Mouse (Mus musculus) heart, embryonic 13.5 days (tissue): ENCODE results near the gene Nphs1. TPM values are rescaled to one million over a fixed set of nuclear protein-coding genes. Genes with fewer than 3 reads are reported as not detected.

Experiments
- ATAC-seq: fragments of 200-750 bp; cut with Nextera tagmentation; 2 replicates; pipeline ENCODE4 v1.8.0; 2017; ENCODE audit warnings: moderate TSS enrichment; ENCODE audit not compliant: insufficient number of reproducible peaks, low FRiP score, low TSS enrichment; ENCODE audit errors: extremely low read depth
- H3K27ac ChIP-seq: fragments of 300-500 bp; sonication (generic); replicated peaks from 2 replicates; pipeline ENCODE4 v1.5.1; 2015; ENCODE audit warnings: moderate library complexity, mild to moderate bottlenecking, inconsistent platforms
- H3K27me3 ChIP-seq: fragments of 300-500 bp; sonication (generic); replicated peaks from 2 replicates; pipeline ENCODE4 v1.6.1; 2015; ENCODE audit warnings: mild to moderate bottlenecking, inconsistent platforms
- H3K36me3 ChIP-seq: fragments of 300-500 bp; sonication (generic); 2 replicates; pipeline ENCODE4 v1.6.1; 2015; ENCODE audit warnings: mild to moderate bottlenecking, inconsistent platforms
- H3K4me1 ChIP-seq: fragments of 300-500 bp; sonication (generic); 2 replicates; pipeline ENCODE4 v1.6.1; 2015; ENCODE audit warnings: inconsistent platforms
- H3K4me2 ChIP-seq: fragments of 300-500 bp; sonication (generic); 2 replicates; pipeline ENCODE4 v1.6.1; 2015; ENCODE audit warnings: inconsistent platforms, mild to moderate bottlenecking, moderate library complexity
- H3K4me3 ChIP-seq: fragments of 300-500 bp; sonication (generic); 2 replicates; pipeline ENCODE4 v1.5.1; 2015; ENCODE audit warnings: moderate library complexity, mild to moderate bottlenecking, inconsistent platforms
- H3K9ac ChIP-seq: fragments of 300-500 bp; sonication (generic); 2 replicates; pipeline ENCODE4 v1.6.1; 2015; ENCODE audit warnings: inconsistent platforms, mild to moderate bottlenecking, moderate library complexity
- H3K9me3 ChIP-seq: fragments of 300-500 bp; sonication (generic); 2 replicates; pipeline ENCODE4 v1.6.1; 2016; ENCODE audit warnings: inconsistent platforms
- WGBS: fragments of 180-500 bp; shearing (Covaris S2); methylation state at CpG from one replicate; pipeline ENCODE4 v1.1.7; 2015; ENCODE audit warnings: mixed read lengths; 5-methylcytosine and 5-hydroxymethylcytosine counted together
- polyA plus RNA-seq: library from polyadenylated mRNA; unstranded; fragments of >200 nt; fragmentation: Nextera tagmentation; extraction: Ambion mirVana; gene quantifications from 2 replicates; pipeline ENCODE4 v1.2.1, GENCODE M21; 2015

The Nphs1 gene
- polyA plus RNA-seq, 1 experiment from 2014 or later: 0.12 TPM

DNA sequence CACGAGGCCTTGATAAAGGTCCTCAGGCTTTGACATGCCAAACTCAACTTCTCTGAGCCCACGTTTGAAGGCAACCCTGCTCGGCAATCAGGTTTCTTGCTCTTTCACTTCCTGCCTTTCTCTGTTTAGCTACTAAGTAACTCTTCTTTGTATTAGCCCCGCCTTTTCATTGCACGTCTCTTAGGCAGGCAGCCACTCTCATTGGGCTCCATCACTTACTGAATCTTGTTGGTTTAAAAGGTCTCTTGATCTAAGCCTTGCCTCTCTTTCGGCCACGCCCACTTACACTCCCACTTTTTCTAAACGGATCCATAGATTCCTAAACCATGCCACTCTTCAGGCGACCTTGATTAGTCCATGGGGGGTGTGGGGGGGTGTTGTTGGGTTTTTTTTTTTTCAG lies 14.4 kb upstream of the Nphs1 start:
- H3K36me3 ChIP-seq: no peaks in the 10 kb centered on the region
- H3K4me3 ChIP-seq: peak overlapping the region; percentile 66; the same call in 1 of the 2 replicates
- peak overlapping the region; percentile 84 for H3K4me2 ChIP-seq
- 17% methylated on average over 9 of the region's 9 CpGs for WGBS
- no peaks in the 10 kb centered on the region for H3K9me3 ChIP-seq
- H3K27me3 ChIP-seq: peaks cover 75% of the 10 kb centered on the region
- H3K4me1 ChIP-seq: peaks cover 17% of the 10 kb centered on the region
- no peak overlapping the region for H3K27ac ChIP-seq
- no peak for ATAC-seq
- no peak overlapping the region for H3K9ac ChIP-seq

DNA sequence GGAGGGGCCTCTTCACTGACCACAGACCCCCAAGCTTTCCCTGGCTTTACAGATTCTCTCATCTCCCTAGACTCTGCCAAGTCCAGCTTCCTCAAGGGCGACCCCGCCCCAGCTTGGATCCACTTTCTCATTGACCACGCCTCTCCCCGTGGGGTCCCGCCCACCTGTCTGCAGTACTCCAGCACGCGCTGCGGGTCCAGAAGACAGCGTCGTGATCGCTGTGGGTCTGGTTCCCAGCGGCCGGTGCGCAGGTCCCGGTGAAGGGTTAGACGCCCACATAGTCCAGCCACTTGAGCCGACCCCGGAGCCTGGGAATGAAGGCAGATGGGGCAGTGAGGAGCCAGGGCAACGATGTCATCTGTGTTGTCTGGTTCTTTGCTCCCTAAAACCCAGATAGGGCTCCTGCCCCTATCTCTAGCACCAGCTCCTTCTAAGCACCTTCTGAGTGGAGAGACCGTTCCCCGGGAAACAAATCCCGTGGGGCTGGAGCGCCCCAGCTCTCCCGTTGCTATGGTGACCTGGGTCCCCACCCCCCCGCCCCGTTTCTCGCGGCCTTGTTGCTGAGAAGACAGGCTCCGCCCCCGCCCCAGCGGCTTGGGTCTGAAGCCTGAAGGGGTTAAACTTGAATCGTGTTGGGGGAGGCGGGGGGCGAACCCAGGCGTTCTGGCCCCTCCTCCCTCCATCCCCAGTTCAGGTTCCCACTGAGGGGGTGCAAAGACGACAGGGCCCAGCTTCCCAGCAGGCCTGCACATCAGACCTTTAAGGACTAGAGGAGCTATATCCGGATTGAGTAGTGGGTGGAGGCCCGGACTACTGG lies 13.8 kb upstream of the Nphs1 start:
- peak overlapping the region; percentile 80 for H3K9ac ChIP-seq
- peaks cover 69% of the 10 kb centered on the region for H3K27me3 ChIP-seq
- H3K4me1 ChIP-seq: peaks cover 17% of the 10 kb centered on the region
- peak overlapping the region; percentile 84 for H3K4me2 ChIP-seq
- H3K36me3 ChIP-seq: no peaks in the 10 kb centered on the region
- under 1% methylated on average over 38 of the region's 38 CpGs for WGBS
- H3K4me3 ChIP-seq: peak overlapping the region; percentile 66
- no peaks in the 10 kb centered on the region for H3K9me3 ChIP-seq
- ATAC-seq: no peak
- no peak overlapping the region for H3K27ac ChIP-seq

DNA sequence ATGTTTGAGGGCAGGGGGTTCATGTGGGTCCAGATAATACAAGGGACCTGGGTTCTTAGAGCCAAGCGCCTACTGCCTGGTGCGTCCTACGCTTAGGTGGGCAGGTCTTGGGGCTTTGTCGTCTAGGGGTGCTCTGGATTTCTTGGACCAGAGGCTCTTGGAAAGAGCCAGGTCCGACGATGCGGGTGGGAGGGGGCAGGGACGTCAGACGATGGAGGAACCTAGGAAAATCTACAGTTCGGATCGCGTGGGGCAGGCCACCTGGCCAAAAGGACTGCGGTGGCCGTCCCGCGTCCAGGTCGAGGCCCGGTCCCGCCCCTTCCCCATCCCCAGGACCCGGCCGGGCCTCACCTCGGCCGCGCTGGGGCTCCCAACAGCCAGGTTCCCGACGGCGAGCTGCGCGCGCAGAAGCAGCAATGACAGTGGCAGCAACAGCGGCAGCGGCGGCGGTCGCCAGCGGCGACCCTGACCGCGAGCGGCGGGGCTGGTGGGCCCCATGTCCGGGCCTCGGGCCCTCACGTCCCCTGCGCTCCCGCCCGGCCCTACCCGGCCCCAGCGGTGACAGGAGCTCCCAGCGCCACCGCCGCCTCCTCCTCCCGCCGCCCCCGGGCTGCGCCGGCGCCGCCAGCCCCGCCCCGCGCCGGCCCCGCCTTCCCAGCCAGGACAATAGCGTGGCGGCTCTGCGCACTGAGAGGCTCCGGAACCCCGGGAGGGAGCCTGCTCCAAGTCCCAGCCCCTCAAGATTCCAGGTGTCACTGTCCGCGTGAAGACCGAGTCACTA lies 13.0 kb upstream of the Nphs1 start, which contains the start of gene Aplp1:
Aplp1 (minus strand) TSS at position 565 of the 781 bp plus-strand sequence.
- Histone ChIP-seq H3K9ac (peak within 1 kb of the TSS; percentile 80), H3K27me3 (peaks cover 69% of the 10 kb centered on the region), H3K4me1 (peaks cover 17% of the 10 kb centered on the region), H3K36me3 (no peaks in the 10 kb centered on the region), H3K4me2 (peak within 1 kb of the TSS; percentile 84), H3K9me3 (no peaks in the 10 kb centered on the region), H3K4me3 (peak within 1 kb of the TSS; percentile 66), H3K27ac (peak within 1 kb of the TSS; percentile 10; the same call in 1 of the 2 replicates)
- ATAC-seq: peak; percentile 41; the same call in 1 of the 2 replicates
- WGBS: 0% methylated on average over 62 of the region's 72 CpGs

DNA sequence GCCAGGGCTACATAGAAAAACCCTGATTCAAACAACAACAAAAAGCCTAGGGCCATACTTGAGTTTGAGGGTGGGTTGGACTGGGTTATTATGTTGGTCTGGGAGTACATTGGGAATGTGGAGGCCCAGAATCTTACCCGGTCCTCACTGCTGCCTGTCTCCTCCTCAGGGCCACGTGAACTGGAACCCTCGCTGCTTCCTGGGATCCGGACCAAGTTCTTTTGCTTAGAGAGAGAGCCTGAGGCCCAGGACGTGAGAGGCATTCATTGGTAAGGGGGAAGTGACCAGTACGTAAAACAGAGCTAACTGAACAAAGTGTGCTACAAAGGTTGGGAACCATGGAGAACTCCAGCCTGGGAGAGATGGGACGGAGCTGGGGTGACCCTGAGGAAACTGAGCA lies 7.9 kb upstream of the Nphs1 start:
- peaks cover 7% of the 10 kb centered on the region for H3K4me1 ChIP-seq
- no peaks in the 10 kb centered on the region for H3K36me3 ChIP-seq
- H3K27ac ChIP-seq: no peak overlapping the region
- no peak overlapping the region for H3K4me3 ChIP-seq
- 63% methylated on average over 7 of the region's 7 CpGs for WGBS
- no peak overlapping the region for H3K9ac ChIP-seq
- H3K4me2 ChIP-seq: no peak overlapping the region
- no peak for ATAC-seq
- H3K9me3 ChIP-seq: no peaks in the 10 kb centered on the region
- peaks cover 74% of the 10 kb centered on the region for H3K27me3 ChIP-seq

DNA sequence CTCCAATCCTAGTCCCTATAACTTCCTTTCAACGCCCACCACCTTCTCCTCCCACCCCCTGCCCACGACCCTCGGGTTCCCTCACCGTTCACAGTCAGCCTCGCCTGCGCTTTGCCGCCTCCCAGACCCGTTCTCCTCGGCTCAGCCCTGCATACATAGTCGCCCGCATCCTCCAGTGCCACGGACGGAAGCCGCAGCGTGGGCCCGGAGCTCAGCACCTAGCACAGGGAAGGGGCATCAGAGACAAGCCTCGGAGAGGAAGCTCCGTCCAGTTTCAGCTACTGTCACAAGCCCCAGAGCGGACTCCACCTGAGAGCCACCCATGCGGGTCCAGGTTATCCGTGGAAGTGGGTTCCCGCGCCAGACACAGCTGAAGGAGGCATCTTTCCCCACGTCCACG lies 4.8 kb upstream of the Nphs1 start:
- Histone ChIP-seq H3K36me3 (no peaks in the 10 kb centered on the region), H3K27ac (no peak overlapping the region), H3K4me2 (peak overlapping the region; percentile 39; the same call in 1 of the 2 replicates), H3K9ac (no peak overlapping the region), H3K4me3 (no peak overlapping the region), H3K4me1 (peaks cover 17% of the 10 kb centered on the region), H3K9me3 (no peaks in the 10 kb centered on the region), H3K27me3 (peaks cover 89% of the 10 kb centered on the region)
- ATAC-seq: no peak
- 23% methylated on average over 24 of the region's 25 CpGs for WGBS

DNA sequence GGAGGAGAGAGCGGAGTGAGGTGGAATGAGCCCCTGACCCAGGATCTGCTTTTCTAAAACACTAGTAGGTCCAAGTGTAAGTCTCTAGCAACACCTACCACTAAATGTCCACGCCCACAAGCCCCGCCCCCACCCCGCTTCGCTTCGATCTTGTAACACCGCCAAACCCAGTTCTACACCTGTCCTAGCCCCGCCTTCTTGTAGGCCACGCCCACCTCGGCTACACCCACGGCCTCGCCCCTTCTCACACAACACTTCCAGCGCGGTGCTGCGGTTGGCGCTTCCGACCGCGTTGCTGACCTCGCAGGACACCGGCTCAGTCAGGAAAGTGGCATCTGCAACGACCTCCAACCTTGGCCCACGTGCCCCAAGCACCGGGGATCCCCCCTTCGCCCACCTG lies 4.3 kb upstream of the Nphs1 start:
- H3K9ac ChIP-seq: no peak overlapping the region
- H3K4me3 ChIP-seq: peak overlapping the region; percentile 26
- no peak overlapping the region for H3K27ac ChIP-seq
- no peak for ATAC-seq
- H3K36me3 ChIP-seq: no peaks in the 10 kb centered on the region
- H3K27me3 ChIP-seq: peaks cover 93% of the 10 kb centered on the region
- H3K9me3 ChIP-seq: no peaks in the 10 kb centered on the region
- WGBS: 3% methylated on average over 25 of the region's 25 CpGs
- H3K4me1 ChIP-seq: peaks cover 17% of the 10 kb centered on the region
- peak overlapping the region; percentile 39 for H3K4me2 ChIP-seq

DNA sequence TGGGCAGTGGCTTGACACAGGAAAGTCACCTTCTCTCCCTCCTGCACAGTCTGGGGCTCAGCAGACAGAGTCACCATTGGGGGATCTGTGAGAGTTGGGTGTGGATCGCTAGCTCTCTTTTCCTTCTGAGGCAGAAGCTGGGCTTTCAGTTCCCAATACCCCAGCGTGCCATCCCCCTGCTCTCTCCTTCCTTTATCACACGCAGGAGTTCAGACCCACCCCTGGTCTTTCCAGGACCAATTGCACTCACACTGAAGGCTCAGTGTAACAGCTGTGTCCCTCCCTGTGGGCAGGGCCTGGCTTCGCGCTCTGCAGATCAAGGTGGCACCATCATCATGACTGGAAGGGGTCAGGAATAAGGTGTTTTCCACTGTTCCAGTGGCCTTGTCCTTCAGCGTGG lies 3.9 kb upstream of the Nphs1 start:
- peak overlapping the region; percentile 26 for H3K4me3 ChIP-seq
- no peak for ATAC-seq
- H3K27ac ChIP-seq: no peak overlapping the region

DNA sequence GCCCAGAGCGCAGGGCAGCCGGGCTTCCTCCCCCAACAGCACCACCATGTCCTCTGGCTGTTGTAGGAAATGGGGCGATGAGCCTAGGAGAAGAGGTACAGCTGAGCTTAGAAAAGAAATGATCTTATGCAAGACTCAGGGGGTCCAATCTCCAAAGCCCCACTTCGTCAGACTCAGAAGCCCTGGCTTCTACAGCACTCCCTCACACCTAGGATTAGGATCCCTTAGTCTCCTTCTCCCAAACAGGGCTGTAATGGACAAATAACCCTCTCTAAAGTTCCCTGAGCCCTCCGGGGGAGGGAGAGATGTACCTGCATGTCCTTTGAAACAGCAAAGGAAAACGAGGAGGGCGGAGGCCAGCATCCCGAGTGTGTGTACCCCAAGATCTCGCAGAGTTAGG lies 1.6 kb upstream of the Nphs1 start:
- Histone ChIP-seq H3K4me3 (peak overlapping the region; percentile 27), H3K4me2 (peak overlapping the region; percentile 46), H3K27ac (no peak overlapping the region), H3K4me1 (peaks cover 17% of the 10 kb centered on the region), H3K36me3 (no peaks in the 10 kb centered on the region), H3K9ac (no peak overlapping the region), H3K9me3 (no peaks in the 10 kb centered on the region), H3K27me3 (peaks cover 100% of the 10 kb centered on the region)
- WGBS: 2% methylated on average over 9 of the region's 9 CpGs
- no peak for ATAC-seq

More for the DNA sequence above, 3.9 kb upstream of the Nphs1 start:
- WGBS: 17% methylated on average over 6 of the region's 6 CpGs
- Histone ChIP-seq H3K27me3 (peaks cover 98% of the 10 kb centered on the region), H3K4me2 (0 out of 2 replicates have a peak overlapping the region, but pooled peaks have one; percentile 39), H3K9ac (no peak overlapping the region), H3K4me1 (peaks cover 17% of the 10 kb centered on the region), H3K9me3 (no peaks in the 10 kb centered on the region), H3K36me3 (no peaks in the 10 kb centered on the region)

DNA sequence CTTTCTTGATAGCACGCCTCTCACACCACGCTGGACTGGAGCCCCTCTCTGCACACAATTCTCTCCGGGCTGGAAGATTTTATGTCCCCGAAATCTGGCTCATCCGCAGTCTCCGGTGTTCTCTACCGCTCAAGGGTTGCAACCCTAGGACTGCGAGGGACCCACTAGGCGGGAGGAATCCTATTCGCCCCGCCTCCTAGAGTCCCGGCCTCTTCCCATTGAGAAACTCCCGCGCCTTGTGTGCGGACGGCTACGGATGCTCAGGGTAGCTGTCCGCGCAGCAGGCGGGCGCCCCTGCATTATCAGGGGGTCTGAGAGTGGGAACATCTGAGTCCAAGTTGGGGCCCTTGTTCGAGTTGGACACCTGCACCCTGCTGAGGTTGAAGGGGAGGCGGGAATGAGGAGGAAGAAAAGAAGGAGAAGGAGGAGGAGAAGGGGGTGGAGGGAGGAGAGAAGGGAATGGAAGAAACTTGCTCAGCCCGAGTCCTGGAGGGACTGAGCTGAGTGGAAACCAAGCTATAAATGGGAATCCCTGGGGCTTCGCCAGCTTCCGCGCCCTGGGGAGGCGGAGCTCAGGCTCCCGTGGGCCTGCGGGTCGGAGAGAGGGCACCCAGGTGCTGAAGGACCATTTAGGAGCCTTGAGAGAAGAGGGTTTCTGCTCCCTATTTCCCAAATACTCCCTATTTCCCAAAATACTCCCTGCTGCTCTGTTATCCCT lies 1.0 kb upstream of the Nphs1 start:
- H3K4me1 ChIP-seq: peaks cover 17% of the 10 kb centered on the region
- H3K9me3 ChIP-seq: no peaks in the 10 kb centered on the region
- H3K36me3 ChIP-seq: no peaks in the 10 kb centered on the region
- peaks cover 100% of the 10 kb centered on the region for H3K27me3 ChIP-seq
- H3K4me3 ChIP-seq: peak overlapping the region; percentile 27
- peak overlapping the region; percentile 46 for H3K4me2 ChIP-seq
- under 1% methylated on average over 31 of the region's 31 CpGs for WGBS
- no peak for ATAC-seq
- H3K27ac ChIP-seq: no peak overlapping the region
- no peak overlapping the region for H3K9ac ChIP-seq

DNA sequence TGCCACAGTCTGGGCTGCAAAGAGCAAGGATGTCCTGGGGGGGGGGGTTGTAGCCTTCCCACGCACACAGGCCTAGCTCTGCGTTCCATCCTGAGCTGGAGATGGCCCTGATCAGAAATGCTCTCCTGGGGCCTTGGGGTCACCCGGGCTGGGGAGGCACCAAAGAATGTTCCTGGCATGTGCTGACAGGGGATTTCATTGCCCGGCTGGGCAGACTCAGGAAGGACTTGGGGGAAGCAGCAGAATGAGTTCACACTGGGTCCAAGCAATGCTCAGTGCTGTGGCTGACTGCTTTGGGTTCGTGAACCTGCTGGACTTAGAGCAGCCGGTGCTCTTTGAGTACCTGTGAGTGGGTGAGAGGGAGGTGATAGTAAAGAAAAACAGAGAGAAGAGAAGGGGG lies 1.4 kb downstream of the Nphs1 start:
- peaks cover 13% of the 10 kb centered on the region for H3K4me1 ChIP-seq
- no peak for ATAC-seq
- WGBS: 28% methylated on average over 6 of the region's 6 CpGs
- no peak overlapping the region for H3K4me3 ChIP-seq
- H3K27ac ChIP-seq: no peak overlapping the region
- H3K9ac ChIP-seq: no peak overlapping the region
- no peaks in the 10 kb centered on the region for H3K36me3 ChIP-seq
- H3K9me3 ChIP-seq: no peaks in the 10 kb centered on the region
- H3K4me2 ChIP-seq: no peak overlapping the region
- H3K27me3 ChIP-seq: peaks cover 100% of the 10 kb centered on the region

DNA sequence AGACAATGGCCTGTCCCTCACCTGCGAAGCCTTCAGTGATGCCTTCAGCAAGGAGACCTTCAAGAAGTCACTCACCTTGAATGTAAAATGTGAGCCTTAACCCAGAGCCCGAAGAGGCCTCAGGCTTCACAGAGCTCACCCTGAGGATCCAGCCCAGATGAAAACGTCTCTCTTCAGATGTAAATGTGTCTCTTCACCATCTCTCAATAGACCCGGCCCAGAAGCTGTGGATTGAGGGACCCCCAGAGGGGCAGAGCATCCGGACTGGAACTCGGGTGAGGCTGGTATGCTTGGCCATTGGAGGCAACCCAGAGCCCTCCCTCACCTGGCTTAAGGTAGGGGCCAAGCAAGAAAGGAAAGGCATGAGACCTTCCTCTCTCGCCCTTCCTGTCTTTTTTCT lies 5.5 kb downstream of the Nphs1 start:
- H3K27me3 ChIP-seq: peaks cover 100% of the 10 kb centered on the region
- no peaks in the 10 kb centered on the region for H3K9me3 ChIP-seq
- no peak overlapping the region for H3K27ac ChIP-seq
- peaks cover 5% of the 10 kb centered on the region; the same call in 1 of the 2 replicates for H3K4me1 ChIP-seq
- no peak overlapping the region for H3K9ac ChIP-seq
- no peaks in the 10 kb centered on the region for H3K36me3 ChIP-seq
- no peak overlapping the region for H3K4me3 ChIP-seq
- H3K4me2 ChIP-seq: no peak overlapping the region
- WGBS: 31% methylated on average over 7 of the region's 7 CpGs
- no peak for ATAC-seq
